Mouse (Mus musculus) spleen, adult 2 months (tissue): ENCODE results near the gene Tmc8.

ENCODE experiments used
- CTCF ChIP-seq: fragments of 200-500 bp; IDR thresholded peaks from 2 replicates; pipeline ENCODE4 v1.5.1; 2011; ENCODE audit warnings: mild to moderate bottlenecking, inconsistent platforms; ENCODE audit not compliant: insufficient read depth, insufficient read length, insufficient replicate concordance; ENCODE audit errors: extremely low read depth
- POLR2A ChIP-seq: fragments of 200-500 bp; IDR thresholded peaks from 2 replicates; pipeline ENCODE4 v1.6.1; 2011; ENCODE audit warnings: low read depth, low read length, inconsistent platforms

- TF ChIP-seq CTCF (no peak), POLR2A (no peak)
Observed at GRCm38 (mm10) chr11:117800038-117800437, 18.2 kb downstream of the Tmc8 start.
